Mouse (Mus musculus) right cerebral cortex, postnatal 4 days (tissue): Measurements from ENCODE around the gene Cebpz.

ENCODE experiments used
- DNase-seq: peaks from one replicate; pipeline ENCODE4 v3.0.0-alpha.2; 2022

Gene Cebpz

GRCm38 (mm10) chr17:78894991-78895390 is 41.9 kb downstream of the Cebpz start:
- DNase-seq: no peak

GRCm38 (mm10) chr17:78891020-78891419 is 45.8 kb downstream of the Cebpz start:
- DNase-seq: no peak

GRCm38 (mm10) chr17:78889184-78889583 is 47.7 kb downstream of the Cebpz start:
- DNase-seq: no peak

GRCm38 (mm10) chr17:78888554-78888953 is 48.3 kb downstream of the Cebpz start:
- DNase-seq: no peak

GRCm38 (mm10) chr17:78885286-78886065 is 51.4 kb downstream of the Cebpz start:
- DNase-seq: no peak

GRCm38 (mm10) chr17:78883291-78883690 is 53.6 kb downstream of the Cebpz start:
- DNase-seq: no peak

- DNase-seq: peak; percentile 55
These were observed 54.3 kb downstream of the Cebpz start, which contains the start of gene Eif2ak2 for GRCm38 (mm10) chr17:78882401-78883112. Gene Eif2ak2 (minus strand): TSS chr17:78882573.

- DNase-seq: no peak
These were observed 55.0 kb downstream of the Cebpz start for GRCm38 (mm10) chr17:78881878-78882304.

GRCm38 (mm10) chr17:78873886-78874285 is 63.0 kb downstream of the Cebpz start:
- DNase-seq: no peak
